Mouse (Mus musculus) embryo, embryonic 11 days (tissue): ENCODE measurements around the gene Ddias.

ENCODE experiments used
- DNase-seq: peaks from one replicate; pipeline ENCODE4 v3.0.0-alpha.2; 2015

Gene Ddias

DNA sequence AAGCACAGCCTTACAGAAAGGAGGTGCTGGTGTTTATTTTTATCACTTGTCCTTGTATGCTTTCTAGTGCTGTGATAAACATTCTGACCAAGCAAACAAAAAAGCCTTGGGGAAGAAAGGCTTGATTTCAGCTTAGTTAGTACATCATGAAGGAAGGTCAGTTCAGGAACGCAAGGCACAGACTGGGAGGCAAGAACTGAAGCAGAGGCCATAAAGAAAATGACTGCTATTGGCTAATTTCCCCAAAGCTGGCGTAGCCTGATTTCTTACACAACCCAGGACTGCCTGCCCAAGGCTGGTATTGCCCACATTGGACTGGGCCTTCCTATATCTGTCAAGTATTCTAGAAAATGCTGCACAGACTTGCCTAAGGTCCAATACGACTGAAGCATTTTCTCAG is 25.8 kb downstream of the Ddias start:
- DNase-seq: no peak

DNA sequence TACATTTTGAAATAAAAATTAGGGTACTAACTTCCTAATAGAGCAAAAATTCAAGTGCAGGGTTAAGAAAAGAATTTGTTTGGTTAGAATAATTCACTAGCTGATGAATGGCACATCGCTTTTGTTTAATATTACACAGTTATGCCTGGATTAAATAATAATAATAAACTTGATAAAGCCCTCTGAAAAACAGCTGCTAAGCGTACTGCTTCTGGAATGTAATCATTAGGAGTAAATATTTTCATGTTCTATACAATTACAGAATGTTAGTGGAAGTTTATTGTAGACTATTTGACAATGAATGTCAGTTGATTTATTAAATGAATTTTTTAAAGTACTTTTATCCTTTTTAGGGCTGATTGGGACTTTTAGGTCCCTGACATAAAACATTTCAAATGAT is 31.8 kb downstream of the Ddias start:
- DNase-seq: no peak

DNA sequence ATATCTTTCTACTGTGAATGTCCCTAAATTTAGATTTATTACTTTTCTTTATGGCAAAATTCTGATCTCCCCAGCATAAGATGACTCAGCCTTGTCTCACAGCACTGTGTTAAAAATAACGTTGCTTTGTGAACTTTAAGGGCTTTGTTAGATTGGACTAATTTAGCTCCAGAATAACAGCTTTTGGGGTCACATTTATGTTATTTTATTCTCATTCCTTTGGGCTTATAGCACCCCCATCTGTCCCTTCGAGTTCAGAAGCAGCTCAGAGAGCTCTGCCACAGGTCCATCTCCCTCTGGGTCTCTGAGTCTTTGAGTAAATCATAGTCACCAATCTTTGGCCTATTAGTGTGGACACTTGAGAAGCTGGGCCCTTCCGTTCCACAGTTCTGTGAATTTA is 36.1 kb downstream of the Ddias start:
- no peak for DNase-seq

DNA sequence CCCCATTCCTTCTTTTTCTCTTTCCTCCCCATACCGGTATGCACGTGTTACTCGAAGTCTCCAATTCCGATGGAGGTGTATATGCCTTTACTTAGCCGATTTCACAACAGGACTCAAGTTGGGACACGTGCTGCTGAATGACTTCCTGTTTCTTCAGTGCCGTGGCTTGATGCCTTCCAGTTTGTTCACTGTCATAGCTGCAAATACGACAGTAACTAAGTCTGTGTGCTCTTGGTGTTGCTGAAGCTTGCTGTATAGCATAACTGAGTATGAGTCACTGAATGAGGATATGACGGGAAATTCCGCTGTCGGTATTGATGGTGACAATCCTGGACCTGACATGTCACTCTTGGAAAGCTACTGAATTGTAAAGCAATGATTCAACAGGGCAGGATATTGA is 36.8 kb downstream of the Ddias start:
- no peak for DNase-seq

DNA sequence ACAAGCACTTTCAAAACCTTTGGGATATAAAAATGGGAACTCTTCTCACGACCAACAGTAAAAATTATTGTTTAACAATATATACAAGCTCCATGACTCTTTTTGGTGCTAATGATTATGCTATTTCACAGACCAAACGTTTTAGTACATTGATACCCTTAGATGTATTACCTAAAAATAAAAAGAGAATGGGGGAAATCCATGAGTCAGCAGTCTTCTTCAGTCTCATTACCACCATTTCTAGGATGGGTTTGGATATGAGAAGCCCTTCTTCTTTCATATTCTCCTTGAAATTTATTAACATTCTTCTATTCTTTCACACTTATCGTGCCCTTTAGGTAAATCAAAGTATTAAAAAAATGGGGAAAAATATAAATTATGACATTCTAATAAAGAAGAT is 37.6 kb downstream of the Ddias start:
- DNase-seq: no peak

DNA sequence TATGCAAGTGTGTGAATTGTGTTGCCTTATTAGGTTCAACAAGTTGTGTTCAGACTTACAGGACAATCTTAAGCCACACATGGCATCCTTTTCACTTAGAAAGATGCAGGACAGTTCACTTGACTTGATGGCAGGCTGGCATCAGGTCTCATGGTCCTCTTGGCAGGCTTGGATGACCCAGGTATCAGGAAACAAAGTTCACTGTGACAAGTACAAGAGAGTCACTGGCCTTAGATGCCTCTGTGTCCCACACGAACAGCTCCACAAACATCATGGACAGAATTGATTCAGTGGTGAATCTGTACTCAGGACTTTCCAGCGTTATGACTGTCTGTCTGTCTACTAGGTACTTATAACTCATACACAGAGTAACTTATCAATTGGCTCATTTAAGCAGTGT is 39.7 kb downstream of the Ddias start:
- no peak for DNase-seq

DNA sequence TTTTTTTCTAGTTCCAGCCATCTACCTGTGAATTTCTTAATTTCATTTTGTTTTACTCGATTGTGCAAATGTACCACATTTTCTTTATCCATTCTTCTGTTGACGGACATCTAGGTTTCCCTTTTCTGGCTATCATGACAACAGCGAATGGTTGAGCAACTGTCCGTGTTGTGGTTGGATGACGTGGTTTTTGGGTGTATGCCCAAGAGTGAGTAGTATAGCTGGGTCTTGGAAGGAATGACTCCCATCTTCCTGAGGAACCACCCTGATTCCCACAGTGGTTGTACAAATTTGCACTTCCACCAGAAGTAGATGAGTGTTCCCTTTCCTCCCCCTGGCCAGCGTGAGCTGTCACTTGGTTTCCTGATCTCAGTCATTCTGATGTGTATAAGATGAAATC is 41.7 kb downstream of the Ddias start:
- no peak for DNase-seq

DNA sequence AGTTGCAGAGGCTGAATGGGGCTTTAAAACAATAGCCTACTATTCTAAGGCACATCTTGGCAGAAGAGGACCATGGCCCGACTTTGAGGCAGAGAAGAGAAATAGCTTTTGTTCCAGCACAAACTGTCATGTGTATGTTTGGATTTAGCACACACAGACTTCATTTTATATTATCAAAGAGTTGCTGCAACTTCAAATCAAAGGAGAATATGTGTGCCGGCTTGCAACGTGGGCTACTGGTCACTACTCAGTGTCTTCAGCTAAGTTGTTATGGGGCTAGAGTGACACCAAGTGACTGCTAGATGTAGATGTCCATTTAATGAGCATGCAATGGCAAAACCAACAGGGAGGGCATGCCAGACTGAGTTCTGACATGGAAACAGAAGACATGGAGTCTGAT is 46.1 kb downstream of the Ddias start:
- peak; percentile 10 for DNase-seq

DNA sequence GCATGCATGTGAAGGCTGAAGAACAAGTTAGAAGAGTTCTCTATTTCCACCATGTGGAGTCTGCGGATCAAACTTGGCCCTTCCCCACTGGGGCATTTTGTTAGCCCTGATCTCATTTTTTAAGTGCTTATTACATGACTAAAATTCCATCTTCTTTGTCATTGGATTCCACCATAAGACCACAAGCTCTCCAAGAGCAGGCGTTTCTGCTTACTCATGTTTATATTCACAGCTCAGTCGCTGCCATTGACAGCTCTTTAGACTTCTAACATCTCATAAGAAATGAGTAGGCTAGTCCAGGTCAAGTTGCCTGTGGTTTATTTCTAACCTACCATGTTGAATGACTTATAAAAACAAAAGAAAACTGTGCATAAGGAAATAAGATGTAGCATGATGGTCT is 47.8 kb downstream of the Ddias start:
- DNase-seq: no peak

DNA sequence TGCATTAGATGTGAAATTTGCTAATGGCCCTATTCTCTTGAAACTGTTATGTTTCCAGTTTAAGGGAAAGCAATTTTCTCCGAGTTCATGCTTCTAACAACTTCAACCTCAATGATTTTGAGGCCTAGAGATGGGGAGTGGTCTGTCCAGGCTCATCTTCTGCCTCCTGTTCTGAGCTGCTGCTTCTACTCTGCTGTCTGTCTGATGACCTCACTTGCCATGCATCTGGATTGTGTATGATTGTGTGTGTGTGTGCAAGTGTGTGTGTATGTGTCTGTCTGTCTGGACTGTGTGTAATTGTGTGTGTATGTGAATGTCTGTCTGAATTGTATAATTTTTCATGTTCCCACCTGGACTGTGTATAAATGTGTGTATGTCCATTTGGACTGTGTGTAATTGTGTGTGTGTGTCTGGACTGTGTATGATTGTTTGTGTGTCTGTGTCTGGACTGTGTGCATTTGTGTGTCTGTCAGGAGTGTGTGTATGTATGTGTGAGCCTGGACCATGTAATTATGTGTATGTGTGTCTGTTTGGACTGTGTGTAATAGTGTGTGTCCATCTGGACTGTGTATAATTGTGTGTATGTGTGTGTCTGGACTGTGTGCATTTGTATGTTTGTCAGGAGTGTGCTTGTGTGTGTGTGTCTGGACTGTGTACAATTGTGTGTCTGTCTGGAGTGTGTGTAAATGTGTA is 51.5 kb downstream of the Ddias start:
- DNase-seq: no peak

DNA sequence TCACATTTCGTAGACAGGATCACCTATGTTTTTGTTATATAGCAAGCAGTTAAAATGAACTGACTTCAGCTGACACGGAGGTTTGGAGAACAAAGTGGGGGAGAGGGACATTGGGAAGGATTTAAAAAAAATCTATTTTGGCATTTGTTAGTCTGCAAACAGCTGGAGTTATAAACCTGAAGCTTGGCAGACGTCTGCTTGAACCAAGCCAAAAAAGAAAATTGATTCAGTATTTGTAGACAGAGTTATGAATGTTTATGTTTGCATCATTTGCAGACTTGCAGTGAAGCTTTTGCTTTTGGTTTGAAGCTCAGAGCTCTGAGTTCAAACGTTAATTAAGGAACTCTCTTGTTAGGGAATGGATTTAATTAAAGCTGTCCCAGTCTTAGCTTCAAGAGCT is 52.2 kb downstream of the Ddias start:
- no peak for DNase-seq

DNA sequence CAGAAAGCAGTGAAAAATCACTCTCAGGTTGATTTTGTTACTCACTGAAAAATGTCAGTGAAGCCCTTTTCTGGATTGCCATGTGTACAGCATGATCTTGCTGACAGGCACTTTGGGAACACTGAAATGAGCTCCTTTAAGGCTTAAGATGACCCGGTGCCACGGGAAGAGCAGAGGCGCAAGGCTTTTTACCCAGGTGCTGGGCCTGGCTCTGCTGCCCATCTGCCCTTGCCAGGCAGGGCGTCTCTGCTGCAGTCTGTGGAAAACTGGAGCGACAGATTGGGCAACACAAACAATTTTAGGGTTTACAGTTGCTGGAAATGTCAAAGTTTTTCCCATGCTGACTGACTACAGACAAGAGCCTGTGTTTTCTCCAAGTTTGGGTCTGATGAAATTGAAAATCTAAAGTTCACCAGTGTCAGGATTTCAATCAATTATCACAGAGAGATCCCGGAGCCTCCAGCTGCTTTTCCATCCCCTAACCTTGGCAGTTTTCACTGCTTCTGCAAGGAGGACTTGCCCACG is 53.0 kb downstream of the Ddias start:
- no peak for DNase-seq

DNA sequence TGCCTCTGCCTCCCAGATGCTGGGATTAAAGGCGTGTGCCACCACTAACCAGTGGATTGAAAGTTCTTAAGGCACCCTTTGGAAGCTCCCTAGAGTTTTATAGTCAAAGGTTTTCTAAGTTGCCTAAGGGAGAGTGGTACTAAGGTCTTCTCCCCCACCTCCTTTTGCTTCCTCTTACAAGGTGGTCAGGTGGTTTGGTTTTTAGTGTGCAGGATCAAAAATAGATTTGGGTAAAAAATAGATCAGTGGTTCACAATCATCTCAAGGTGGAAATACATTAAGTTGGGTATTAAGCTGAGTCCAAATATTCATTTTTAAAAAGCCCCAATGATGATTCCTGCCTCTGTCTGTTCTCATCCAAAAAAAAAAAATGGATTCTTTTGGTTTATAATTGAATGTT is 53.6 kb downstream of the Ddias start:
- DNase-seq: no peak

DNA sequence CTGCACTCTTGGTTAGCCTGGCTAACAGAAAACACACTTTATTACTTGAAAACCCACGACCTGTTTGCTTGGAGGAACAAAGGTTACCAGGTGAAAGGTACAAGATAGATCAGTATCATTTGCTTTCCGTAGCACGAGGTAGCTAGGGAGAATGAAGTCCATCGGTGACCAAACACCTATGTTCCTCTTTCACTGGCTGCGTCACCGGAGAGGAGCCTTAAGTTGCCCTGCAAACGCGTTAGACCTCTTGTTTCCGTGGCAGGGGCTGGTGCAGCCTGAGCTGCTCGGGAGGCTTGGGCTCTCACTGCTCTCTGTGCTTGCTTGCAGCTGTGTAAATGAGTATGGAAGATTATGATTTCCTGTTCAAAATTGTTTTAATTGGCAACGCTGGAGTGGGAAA is 54.4 kb downstream of the Ddias start:
- no peak for DNase-seq

DNA sequence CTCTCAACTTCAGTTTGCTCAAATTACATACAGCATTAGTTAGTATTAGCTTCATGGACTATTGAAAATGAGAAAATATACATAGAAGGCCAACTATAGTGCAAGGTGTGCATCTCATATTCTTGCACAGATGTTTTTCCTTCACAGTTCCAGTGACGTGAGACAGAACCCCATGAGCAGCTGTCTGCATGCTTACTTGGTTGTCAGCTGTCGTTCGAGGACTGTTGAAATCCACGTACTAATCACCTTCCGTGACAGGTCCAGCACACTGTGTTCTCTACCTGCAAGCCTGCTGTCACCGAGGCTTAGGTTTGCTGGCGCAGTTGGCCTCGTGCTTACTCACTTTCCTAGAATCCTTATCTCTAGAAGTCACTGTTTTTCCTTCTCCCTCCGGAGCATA is 56.2 kb downstream of the Ddias start:
- no peak for DNase-seq

DNA sequence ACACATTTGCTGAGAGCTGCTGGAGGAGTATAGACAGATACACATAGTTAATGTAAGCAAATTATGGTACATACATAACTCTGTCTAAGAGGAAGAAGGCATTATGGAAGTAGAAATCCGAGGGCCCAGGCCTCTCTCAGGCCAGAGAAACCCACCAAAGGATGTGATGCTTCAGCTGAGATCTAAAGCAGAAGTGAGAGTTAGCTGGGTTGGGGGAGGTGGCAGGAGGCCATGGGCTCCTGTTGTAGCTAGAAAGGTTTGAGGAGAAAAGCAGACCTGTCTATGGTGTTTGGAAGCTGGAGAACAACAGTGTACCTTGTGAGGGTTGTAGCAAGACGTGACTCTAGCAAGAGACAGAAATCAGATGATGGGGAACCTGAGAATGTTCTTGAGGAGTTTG is 56.8 kb downstream of the Ddias start:
- no peak for DNase-seq

DNA sequence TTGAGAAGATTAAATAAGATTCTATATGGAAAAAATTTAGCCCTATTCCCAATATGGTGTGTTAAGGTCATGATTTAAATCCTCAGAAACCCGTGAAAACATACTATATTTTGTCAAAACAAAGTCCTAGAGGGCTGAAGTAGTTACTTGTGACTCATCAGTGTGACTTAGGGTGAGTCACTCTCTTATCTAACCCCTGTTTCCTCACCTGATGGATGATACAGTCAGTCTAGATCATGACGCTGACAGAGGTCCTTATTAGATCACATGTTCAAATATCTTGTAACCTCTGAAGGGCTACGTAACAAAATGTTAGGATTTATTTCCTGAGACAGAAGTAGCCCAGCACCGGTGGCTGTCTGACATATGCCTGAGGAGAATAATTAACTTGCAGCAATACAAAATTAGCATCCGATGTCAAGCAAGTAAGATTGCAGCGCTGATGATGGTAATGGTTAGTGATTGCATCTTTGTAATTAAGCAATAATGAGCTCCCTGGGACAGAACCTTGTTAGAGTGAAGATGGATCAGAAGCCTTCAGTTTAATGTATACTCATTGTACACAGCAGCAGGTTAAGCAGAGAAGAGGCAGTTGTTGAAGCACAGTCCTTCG is 62.3 kb downstream of the Ddias start:
- no peak for DNase-seq
